Mouse (Mus musculus): ENCODE data around the gene Adgrd1.

Adgrd1 gene

GRCm38 (mm10) chr5:129208279-129208678 lies 111.7 kb downstream of the Adgrd1 start:
- DNase-seq (ENCODE audit: low spot score) = no peak

GRCm38 (mm10) chr5:129208845-129209244 lies 112.3 kb downstream of the Adgrd1 start:
- no peak for DNase-seq (ENCODE audit: low spot score)

- DNase-seq (ENCODE audit: low spot score) = no peak
Observed at GRCm38 (mm10) chr5:129211385-129212031, 115.0 kb downstream of the Adgrd1 start.

GRCm38 (mm10) chr5:129214023-129214422 lies 117.5 kb downstream of the Adgrd1 start:
- DNase-seq (ENCODE audit: low spot score) = no peak

GRCm38 (mm10) chr5:129216001-129216400 lies 119.5 kb downstream of the Adgrd1 start:
- DNase-seq (ENCODE audit: low spot score) = no peak

- no peak for DNase-seq (ENCODE audit: low spot score)
Observed at GRCm38 (mm10) chr5:129217481-129218221, 121.1 kb downstream of the Adgrd1 start.

GRCm38 (mm10) chr5:129218222-129218505 lies 121.6 kb downstream of the Adgrd1 start:
- no peak for DNase-seq (ENCODE audit: low spot score)

GRCm38 (mm10) chr5:129218537-129218981 lies 122.0 kb downstream of the Adgrd1 start:
- no peak for DNase-seq (ENCODE audit: low spot score)

- DNase-seq (ENCODE audit: low spot score) = no peak
Observed at GRCm38 (mm10) chr5:129219178-129219760, 122.7 kb downstream of the Adgrd1 start.

GRCm38 (mm10) chr5:129225810-129226450 lies 129.4 kb downstream of the Adgrd1 start:
- DNase-seq (ENCODE audit: low spot score) = no peak

GRCm38 (mm10) chr5:129228171-129228570 lies 131.6 kb downstream of the Adgrd1 start:
- no peak for DNase-seq (ENCODE audit: low spot score)

GRCm38 (mm10) chr5:129233301-129233700 lies 136.8 kb downstream of the Adgrd1 start:
- no peak for DNase-seq (ENCODE audit: low spot score)

- no peak for DNase-seq (ENCODE audit: low spot score)
Observed at GRCm38 (mm10) chr5:129233881-129234432, 137.4 kb downstream of the Adgrd1 start.

- DNase-seq (ENCODE audit: low spot score) = no peak
Observed at GRCm38 (mm10) chr5:129236366-129236765, 139.8 kb downstream of the Adgrd1 start.

- no peak for DNase-seq (ENCODE audit: low spot score)
Observed at GRCm38 (mm10) chr5:129241865-129242264, 145.3 kb downstream of the Adgrd1 start.

GRCm38 (mm10) chr5:129242265-129242664 lies 145.7 kb downstream of the Adgrd1 start:
- DNase-seq (ENCODE audit: low spot score) = no peak

- no peak for DNase-seq (ENCODE audit: low spot score)
Observed at GRCm38 (mm10) chr5:129243120-129243519, 146.6 kb downstream of the Adgrd1 start.

GRCm38 (mm10) chr5:129244392-129244791 lies 147.8 kb downstream of the Adgrd1 start:
- DNase-seq (ENCODE audit: low spot score) = no peak

- DNase-seq (ENCODE audit: low spot score) = no peak
Observed at GRCm38 (mm10) chr5:129249080-129249479, 152.5 kb downstream of the Adgrd1 start.
